Mouse (Mus musculus): Measurements from ENCODE around the gene Ssh1.

DNA sequence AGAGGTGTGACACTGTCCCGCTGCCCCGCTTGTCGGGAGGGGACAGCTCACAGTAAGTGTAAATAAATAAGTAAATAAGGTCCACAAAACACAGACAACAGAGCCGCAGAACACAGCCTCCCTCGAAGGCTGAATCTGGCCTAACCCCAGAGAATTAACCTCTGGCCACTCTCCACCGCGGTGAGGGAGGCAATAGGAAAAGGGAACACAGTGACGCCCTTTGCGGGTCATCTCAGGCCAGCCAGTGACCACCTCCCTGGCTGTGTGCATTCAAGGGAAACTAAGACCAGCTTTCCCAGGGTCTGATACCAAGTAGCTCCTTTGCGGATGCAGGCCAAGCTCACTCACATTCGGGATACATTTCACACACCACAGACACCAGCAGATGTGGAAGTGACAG is 25.3 kb downstream of the Ssh1 start:
- TF ChIP-seq GATA1 (IDR thresholded peaks at IDR 0.05; ENCODE audit: low read length) = no peak
- TF ChIP-seq TAL1 (IDR thresholded peaks at IDR 0.05; ENCODE audit: low read length) = no peak
